Mouse (Mus musculus) ovary, adult 2 months (tissue): ENCODE results near the gene Fam149b. TPM values are rescaled to one million over a fixed set of nuclear protein-coding genes. Genes with fewer than 3 reads are reported as not detected.

Source experiments
- polyA plus RNA-seq: library from polyadenylated mRNA; depleted of rRNA; stranded (reverse); fragments of >200 nt; gene quantifications from 2 replicates; pipeline ENCODE4 v1.2.3, GENCODE M21; 2012; rRNA removed

Fam149b gene
- polyA plus RNA-seq = 21.4 and 32.7 TPM in 2 replicates

GRCm38 (mm10) chr14:20347991-20348541 lies at the start of gene Fam149b, which contains the start of gene Ecd:
Gene Fam149b, plus strand, starts transcription at chr14:20348162.
Gene Ecd, minus strand, starts transcription at chr14:20348121.

GRCm38 (mm10) chr14:20388441-20389129 lies 40.6 kb downstream of the Fam149b start, which contains the start of gene Dnajc9:
Gene Dnajc9, minus strand, starts transcription at chr14:20388910.

GRCm38 (mm10) chr14:20393205-20393913 lies 45.4 kb downstream of the Fam149b start, which contains the start of gene Mrps16:
Gene Mrps16, minus strand, starts transcription at chr14:20393634.

Other genes starting within 250 kb of the Fam149b start
- 9.6 and 10.7 TPM in 2 replicates for gene Saysd1, start 209.6 kb upstream of the Fam149b start, polyA plus RNA-seq
- gene Kcnk5, start 166.4 kb upstream of the Fam149b start, polyA plus RNA-seq = 20.9 and 22.6 TPM in 2 replicates
- 1.3 and 1.6 TPM in 2 replicates for gene Kcnk16, start 79.0 kb upstream of the Fam149b start, polyA plus RNA-seq
- gene Nudt13, start 53.5 kb upstream of the Fam149b start, polyA plus RNA-seq = 10.4 and 12.2 TPM in 2 replicates
- gene Ecd, start within 50 bp of the Fam149b start, polyA plus RNA-seq = 18.9 and 21.6 TPM in 2 replicates
- 53.5 and 58.6 TPM in 2 replicates for gene Dnajc9, start 40.7 kb downstream of the Fam149b start, polyA plus RNA-seq
- gene Mrps16, start 45.5 kb downstream of the Fam149b start, polyA plus RNA-seq = 34.9 and 47.4 TPM in 2 replicates
- 1.2 TPM in 2 replicates for gene Cfap70, start 104.1 kb downstream of the Fam149b start, polyA plus RNA-seq
- 89.2 and 116 TPM in 2 replicates for gene Anxa7, start 132.0 kb downstream of the Fam149b start, polyA plus RNA-seq
- gene Mss51, start 148.7 kb downstream of the Fam149b start, polyA plus RNA-seq = 0.30 and 0.32 TPM in 2 replicates
- gene Ppp3cb, start 198.4 kb downstream of the Fam149b start, polyA plus RNA-seq = 6.5 and 8.3 TPM in 2 replicates